Mouse (Mus musculus) frontal cortex, postnatal 25 days (tissue): ENCODE results near the gene Olfr720.

Source experiments
- DNase-seq, 2 experiments: peaks; one replicate each; pipeline ENCODE4 v3.0.0; 2022; ENCODE audit warnings: low spot score in 2 of 2

Olfr720 gene

GRCm38 (mm10) chr14:14186738-14187137, at the start of gene Olfr720:
Gene Olfr720 (minus strand): TSS chr14:14186838.
- no peak for DNase-seq
